Mouse (Mus musculus) ES-Bruce4 (cell line): ENCODE results near the gene Plppr3.

Experiments
- CTCF ChIP-seq: IDR thresholded peaks from one replicate; pipeline ENCODE4 v1.8.1; 2011; ENCODE audit warnings: low read depth, low read length
- EP300 ChIP-seq: IDR thresholded peaks from 2 replicates; pipeline ENCODE4 v1.6.1; 2011; ENCODE audit warnings: low read depth, low read length; ENCODE audit not compliant: insufficient read depth

DNA sequence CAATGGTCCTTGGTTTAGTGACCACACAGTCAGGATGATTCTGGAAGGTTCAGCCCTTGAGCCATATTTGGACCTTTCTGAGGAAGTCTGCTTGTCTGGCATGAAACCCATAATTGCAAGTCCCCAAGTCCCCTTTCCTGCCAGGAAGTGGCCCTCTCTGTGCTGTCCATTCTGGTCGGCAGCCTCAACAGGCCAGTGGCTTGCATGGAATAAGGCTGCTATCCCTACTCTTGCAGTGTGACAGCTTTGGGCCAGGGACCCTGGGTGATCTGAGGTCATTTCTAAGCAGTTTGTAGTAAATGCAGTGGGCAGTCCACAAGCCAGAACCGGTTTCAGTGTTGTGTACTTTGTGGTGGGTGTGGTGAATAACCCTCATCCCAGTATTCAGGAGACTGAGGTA is 36.3 kb downstream of the Plppr3 start:
- TF ChIP-seq CTCF (no peak), EP300 (no peak)
